Mouse (Mus musculus): ENCODE data around the gene Dcun1d3. TPM values are rescaled to one million over a fixed set of nuclear protein-coding genes. Genes with fewer than 3 reads are reported as not detected.

Dcun1d3 gene
- polyA plus RNA-seq, 1 experiment from 2014 or later = 3.5 TPM

DNA sequence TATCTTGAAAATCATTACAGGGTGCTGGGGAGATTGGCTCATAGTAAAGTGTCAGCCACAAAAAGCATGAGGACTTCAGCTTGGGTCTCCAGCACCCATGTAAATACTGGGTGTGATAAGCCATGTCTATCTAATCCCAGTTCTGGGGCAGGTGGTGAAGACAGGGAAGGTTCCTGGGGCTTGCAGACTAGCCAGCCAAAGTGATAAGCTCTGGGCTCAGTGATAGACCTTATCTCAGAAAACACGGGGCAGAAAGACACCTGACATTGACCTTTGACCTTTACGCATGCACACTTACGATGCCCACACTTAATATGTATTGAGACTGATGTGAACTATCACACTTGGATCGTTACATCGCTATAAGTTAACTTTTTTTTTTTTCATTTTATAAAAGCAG lies 31.6 kb downstream of the Dcun1d3 start:
- peaks cover 6% of the 10 kb centered on the region for H3K36me3 ChIP-seq
- WGBS (ENCODE audit: insufficient replicate concordance) = 55% methylated on average over 5 of the region's 5 CpGs
- H3K4me2 ChIP-seq = no peak overlapping the region
- no peaks in the 10 kb centered on the region for H3K27me3 ChIP-seq (replicated peaks)
- H3K9me3 ChIP-seq (replicated peaks) = no peaks in the 10 kb centered on the region
- ATAC-seq = peak; percentile 79; the same call in 1 of the 2 replicates
- no peak overlapping the region for H3K27ac ChIP-seq
- H3K4me3 ChIP-seq = no peak overlapping the region
- H3K4me1 ChIP-seq = peaks cover 44% of the 10 kb centered on the region
- H3K9ac ChIP-seq = no peak overlapping the region

- H3K27ac ChIP-seq = no peak overlapping the region
- 56% methylated on average over 1 of the region's 1 CpGs for WGBS (ENCODE audit: insufficient replicate concordance)
Measured at GRCm38 (mm10) chr7:119862167-119862566, 33.9 kb downstream of the Dcun1d3 start.

GRCm38 (mm10) chr7:119861335-119862091 lies 34.6 kb downstream of the Dcun1d3 start:
- Histone ChIP-seq H3K4me3 (no peak overlapping the region), H3K4me2 (no peak overlapping the region), H3K36me3 (peaks cover 13% of the 10 kb centered on the region; the same call in 1 of the 2 replicates), H3K27me3 (replicated peaks) (no peaks in the 10 kb centered on the region), H3K4me1 (peaks cover 44% of the 10 kb centered on the region), H3K27ac (peak overlapping the region; percentile 31), H3K9ac (no peak overlapping the region), H3K9me3 (replicated peaks) (no peaks in the 10 kb centered on the region)
- peak; percentile 46; the same call in 1 of the 2 replicates for ATAC-seq
- WGBS (ENCODE audit: insufficient replicate concordance) = 50% methylated on average over 6 of the region's 6 CpGs

More at GRCm38 (mm10) chr7:119862167-119862566, 33.9 kb downstream of the Dcun1d3 start:
- ATAC-seq = no peak
- Histone ChIP-seq H3K27me3 (replicated peaks) (no peaks in the 10 kb centered on the region), H3K4me2 (no peak overlapping the region), H3K9ac (no peak overlapping the region), H3K9me3 (replicated peaks) (no peaks in the 10 kb centered on the region), H3K4me3 (no peak overlapping the region), H3K36me3 (peaks cover 12% of the 10 kb centered on the region), H3K4me1 (peaks cover 44% of the 10 kb centered on the region)

- no peak overlapping the region for H3K4me3 ChIP-seq
- peaks cover 41% of the 10 kb centered on the region for H3K4me1 ChIP-seq
- no peaks in the 10 kb centered on the region for H3K27me3 ChIP-seq (replicated peaks)
- H3K9ac ChIP-seq = no peak overlapping the region
- ATAC-seq = no peak
- H3K36me3 ChIP-seq = peaks cover 13% of the 10 kb centered on the region; the same call in 1 of the 2 replicates
- no peak overlapping the region for H3K4me2 ChIP-seq
- peak overlapping the region; percentile 31 for H3K27ac ChIP-seq
- no peaks in the 10 kb centered on the region for H3K9me3 ChIP-seq (replicated peaks)
Measured at GRCm38 (mm10) chr7:119860971-119861334, 35.1 kb downstream of the Dcun1d3 start.

DNA sequence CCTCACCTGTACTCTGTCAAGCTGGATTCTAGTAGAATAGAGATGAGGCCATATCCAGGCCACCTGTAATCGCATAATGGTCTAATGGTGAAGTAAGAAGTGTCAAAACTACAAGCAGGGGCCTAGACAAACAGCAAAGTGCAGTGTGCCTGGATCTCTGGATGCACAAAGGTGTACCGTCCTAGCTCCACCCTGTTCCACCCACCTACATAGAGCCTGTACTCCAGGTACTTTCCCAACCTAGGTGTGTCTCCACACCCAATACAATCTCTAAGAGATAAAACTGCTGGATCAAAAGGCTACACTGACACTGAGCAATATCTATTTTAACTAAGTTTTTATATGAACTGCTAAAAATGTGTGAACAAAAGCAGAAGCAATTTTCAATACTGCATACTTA lies 35.5 kb downstream of the Dcun1d3 start:
- Histone ChIP-seq H3K9ac (no peak overlapping the region), H3K27ac (no peak overlapping the region), H3K9me3 (replicated peaks) (no peaks in the 10 kb centered on the region), H3K4me2 (no peak overlapping the region), H3K36me3 (peaks cover 13% of the 10 kb centered on the region; the same call in 1 of the 2 replicates), H3K27me3 (replicated peaks) (no peaks in the 10 kb centered on the region), H3K4me3 (no peak overlapping the region), H3K4me1 (peaks cover 37% of the 10 kb centered on the region)
- 65% methylated on average over 2 of the region's 2 CpGs for WGBS (ENCODE audit: insufficient replicate concordance)
- no peak for ATAC-seq

- Histone ChIP-seq H3K36me3 (peaks cover 13% of the 10 kb centered on the region; the same call in 1 of the 2 replicates), H3K9ac (no peak overlapping the region), H3K9me3 (replicated peaks) (no peaks in the 10 kb centered on the region), H3K4me1 (peaks cover 35% of the 10 kb centered on the region), H3K27me3 (replicated peaks) (no peaks in the 10 kb centered on the region), H3K4me2 (no peak overlapping the region), H3K27ac (no peak overlapping the region), H3K4me3 (no peak overlapping the region)
- no peak for ATAC-seq
- 79% methylated on average over 3 of the region's 3 CpGs for WGBS (ENCODE audit: insufficient replicate concordance)
Measured at GRCm38 (mm10) chr7:119860116-119860515, 36.0 kb downstream of the Dcun1d3 start.

DNA sequence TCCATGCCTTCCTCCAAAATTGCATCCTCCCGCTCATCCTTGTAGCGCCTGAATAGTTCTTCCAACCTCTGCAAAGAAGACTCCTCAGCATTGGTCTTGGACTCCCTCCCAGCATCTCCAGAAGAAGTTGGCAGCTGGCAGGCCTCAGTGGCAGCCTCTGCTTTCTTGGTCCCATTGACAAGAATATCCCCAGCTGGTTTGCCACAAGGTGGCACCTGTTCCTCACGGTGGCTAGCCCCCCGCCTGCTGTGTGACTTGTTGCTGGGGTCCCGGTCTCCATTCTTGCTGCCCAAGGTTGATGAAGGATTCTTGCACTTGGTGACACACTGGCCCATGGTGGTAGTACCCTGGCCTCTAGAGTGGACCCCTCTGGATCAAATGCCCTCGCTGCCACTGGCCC lies 36.6 kb downstream of the Dcun1d3 start:
- Histone ChIP-seq H3K4me2 (no peak overlapping the region), H3K9me3 (replicated peaks) (no peaks in the 10 kb centered on the region), H3K9ac (no peak overlapping the region), H3K4me3 (no peak overlapping the region), H3K4me1 (peaks cover 35% of the 10 kb centered on the region), H3K27ac (no peak overlapping the region), H3K36me3 (peaks cover 17% of the 10 kb centered on the region; the same call in 1 of the 2 replicates), H3K27me3 (replicated peaks) (no peaks in the 10 kb centered on the region)
- 80% methylated on average over 6 of the region's 6 CpGs for WGBS (ENCODE audit: insufficient replicate concordance)
- no peak for ATAC-seq

DNA sequence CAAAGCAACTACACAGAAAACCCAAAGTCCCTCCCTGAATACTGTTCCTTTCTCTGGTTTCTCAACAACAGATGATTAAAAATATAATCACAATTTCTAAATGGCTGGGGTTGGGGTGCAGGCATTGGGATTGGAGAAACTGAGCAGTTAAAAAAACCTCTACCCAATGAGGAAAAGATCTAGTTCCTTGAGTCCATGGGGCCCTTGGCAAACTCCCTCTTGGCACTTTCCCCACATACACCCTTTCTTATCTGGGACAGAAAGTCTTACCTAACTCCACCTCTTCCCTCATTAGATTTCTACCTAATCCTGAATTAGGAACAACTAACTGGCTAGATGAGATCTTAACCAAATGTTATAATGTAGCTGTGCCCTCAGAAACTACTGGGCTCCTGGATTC lies 41.1 kb downstream of the Dcun1d3 start:
- Histone ChIP-seq H3K9me3 (replicated peaks) (no peaks in the 10 kb centered on the region), H3K9ac (no peak overlapping the region)

GRCm38 (mm10) chr7:119854362-119854761 lies 41.7 kb downstream of the Dcun1d3 start:
- no peaks in the 10 kb centered on the region for H3K27me3 ChIP-seq (replicated peaks)
- peaks cover 13% of the 10 kb centered on the region for H3K4me1 ChIP-seq
- H3K9me3 ChIP-seq (replicated peaks) = no peaks in the 10 kb centered on the region
- H3K27ac ChIP-seq = no peak overlapping the region
- peaks cover 37% of the 10 kb centered on the region for H3K36me3 ChIP-seq
- ATAC-seq = 0 out of 2 replicates have a peak, but pooled peaks have one; percentile 30
- WGBS (ENCODE audit: insufficient replicate concordance) = 66% methylated on average over 2 of the region's 2 CpGs
- no peak overlapping the region for H3K4me2 ChIP-seq
- no peak overlapping the region for H3K4me3 ChIP-seq
- no peak overlapping the region for H3K9ac ChIP-seq

More for the DNA sequence above, 41.1 kb downstream of the Dcun1d3 start:
- peaks cover 33% of the 10 kb centered on the region for H3K36me3 ChIP-seq
- no peak overlapping the region for H3K4me2 ChIP-seq
- no peak for ATAC-seq
- H3K27ac ChIP-seq = no peak overlapping the region
- H3K4me1 ChIP-seq = peaks cover 13% of the 10 kb centered on the region
- no peak overlapping the region for H3K4me3 ChIP-seq
- H3K27me3 ChIP-seq (replicated peaks) = no peaks in the 10 kb centered on the region

DNA sequence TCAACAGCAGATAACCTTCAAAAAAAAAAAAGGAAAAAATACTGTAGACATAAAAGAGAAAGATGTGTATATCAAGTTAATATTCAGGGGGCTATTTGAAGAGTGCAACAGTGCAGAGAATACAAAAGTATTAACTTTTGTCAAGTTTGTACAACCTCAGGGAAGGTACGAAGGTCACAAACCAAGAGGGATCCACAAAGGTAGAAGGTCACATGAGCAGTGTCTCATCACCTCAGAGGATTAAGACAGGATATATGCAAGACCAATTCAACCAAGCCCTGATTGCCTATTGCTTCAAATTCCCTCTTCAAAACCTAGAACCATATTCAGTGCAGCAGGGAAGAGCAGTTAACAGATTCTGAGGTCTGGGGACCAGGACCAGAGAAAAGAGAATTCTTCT lies 42.9 kb downstream of the Dcun1d3 start:
- H3K9me3 ChIP-seq (replicated peaks) = no peaks in the 10 kb centered on the region
- H3K4me1 ChIP-seq = peaks cover 13% of the 10 kb centered on the region
- no peak overlapping the region for H3K4me2 ChIP-seq
- no peaks in the 10 kb centered on the region for H3K27me3 ChIP-seq (replicated peaks)
- no peak overlapping the region for H3K4me3 ChIP-seq
- H3K27ac ChIP-seq = no peak overlapping the region
- H3K36me3 ChIP-seq = peaks cover 41% of the 10 kb centered on the region
- H3K9ac ChIP-seq = no peak overlapping the region
- no peak for ATAC-seq
- WGBS (ENCODE audit: insufficient replicate concordance) = 82% methylated on average over 1 of the region's 1 CpGs

DNA sequence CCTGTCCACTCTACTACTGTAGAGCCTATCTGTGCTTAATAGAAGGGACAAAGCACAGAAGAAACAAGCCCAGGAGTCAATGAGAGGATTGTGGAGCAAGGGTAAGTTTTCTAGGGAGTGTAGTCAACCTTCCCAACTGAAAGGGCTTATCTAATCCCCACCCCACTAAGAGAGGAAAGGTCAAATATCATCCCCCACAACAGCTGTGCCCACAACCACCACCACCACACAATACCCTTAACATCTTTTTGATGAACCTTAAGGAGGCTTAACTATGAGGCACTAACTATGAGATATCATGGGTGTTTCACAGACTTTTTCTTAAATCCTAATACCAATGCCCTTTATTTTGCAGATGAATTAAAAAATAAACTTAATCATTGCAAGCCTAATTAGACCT lies 43.6 kb downstream of the Dcun1d3 start:
- Histone ChIP-seq H3K4me3 (no peak overlapping the region), H3K27me3 (replicated peaks) (no peaks in the 10 kb centered on the region), H3K27ac (no peak overlapping the region), H3K9me3 (replicated peaks) (no peaks in the 10 kb centered on the region), H3K4me1 (peaks cover 13% of the 10 kb centered on the region), H3K9ac (no peak overlapping the region), H3K36me3 (peaks cover 41% of the 10 kb centered on the region), H3K4me2 (no peak overlapping the region)
- ATAC-seq = no peak

- Histone ChIP-seq H3K4me1 (peaks cover 13% of the 10 kb centered on the region), H3K4me2 (no peak overlapping the region), H3K36me3 (peaks cover 42% of the 10 kb centered on the region), H3K27me3 (replicated peaks) (no peaks in the 10 kb centered on the region), H3K27ac (no peak overlapping the region), H3K4me3 (no peak overlapping the region), H3K9ac (no peak overlapping the region), H3K9me3 (replicated peaks) (no peaks in the 10 kb centered on the region)
- no peak for ATAC-seq
- WGBS (ENCODE audit: insufficient replicate concordance) = 80% methylated on average over 5 of the region's 5 CpGs
Measured at GRCm38 (mm10) chr7:119850737-119851136, 45.4 kb downstream of the Dcun1d3 start.

DNA sequence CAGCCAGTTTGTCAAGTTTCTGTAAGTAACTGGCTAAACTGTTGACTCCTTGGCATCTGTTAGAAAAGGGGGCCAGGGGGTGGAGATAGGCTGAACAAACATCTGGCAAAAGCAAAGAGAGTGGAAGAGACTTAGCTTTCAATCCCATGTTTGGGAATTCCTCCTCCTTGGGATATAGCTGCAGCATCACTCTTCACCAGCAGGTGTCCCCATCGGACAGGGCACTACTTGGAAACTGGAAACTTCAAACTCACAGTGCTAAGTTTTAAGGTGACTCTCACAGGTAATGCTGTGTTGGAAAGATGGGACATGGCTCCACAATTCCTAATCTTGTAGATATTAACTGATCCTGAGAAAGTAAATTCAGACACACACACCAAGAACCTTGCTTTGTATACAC lies 47.0 kb downstream of the Dcun1d3 start:
- H3K4me3 ChIP-seq = no peak overlapping the region
- peaks cover 11% of the 10 kb centered on the region for H3K4me1 ChIP-seq
- WGBS (ENCODE audit: insufficient replicate concordance) = 7% methylated on average over 1 of the region's 1 CpGs
- ATAC-seq = no peak
- H3K36me3 ChIP-seq = peaks cover 50% of the 10 kb centered on the region
- no peak overlapping the region for H3K27ac ChIP-seq
- no peaks in the 10 kb centered on the region for H3K27me3 ChIP-seq (replicated peaks)
- no peaks in the 10 kb centered on the region for H3K9me3 ChIP-seq (replicated peaks)
- no peak overlapping the region for H3K4me2 ChIP-seq
- no peak overlapping the region for H3K9ac ChIP-seq

All from liver, embryonic 12.5 days (tissue).